14 mouse cellular contexts compared by ENCODE assay signal in genomic region chr3:109298857-109299256, GRCm38 (mm10). TPM values are rescaled to one million over a fixed set of nuclear protein-coding genes. Genes with fewer than 3 reads are reported as not detected.
DNase-seq lines count a peak whose midpoint lies in the region; ATAC-seq and TF ChIP-seq lines count a peak whose summit lies in the region.
"Had no signal": no experiment of that assay in that cellular context is flagged by ENCODE, and none has a peak within 500 bp of the region (broad histone marks: within the 10 kb centered on the region; RNA-seq: fewer than 3 reads in every experiment).

No protein-coding gene starts in this region.

- intact Hi-C loops in left cerebral cortex, postnatal 4 days (cut with DNase I) = no loop called here
- intact Hi-C loops in left cerebral cortex, adult 2 months (cut with DNase I) = no loop called here

- H3K4me3 ChIP-seq in left cerebral cortex, adult 2 months = no peak overlapping the region
- H3K4me3 ChIP-seq in midbrain, embryonic 15.5 days = no peak overlapping the region
- H3K4me3 ChIP-seq: embryonic facial prominence, embryonic 12.5 days; limb, embryonic 12.5 days had no signal

- no peak for TF ChIP-seq CTCF in left cerebral cortex, adult 2 months (IDR thresholded peaks at IDR 0.05)

- no peaks in the 10 kb centered on the region for H3K4me1 ChIP-seq in midbrain, embryonic 15.5 days

- H3K36me3 ChIP-seq in midbrain, embryonic 15.5 days (replicated peaks) = no peaks in the 10 kb centered on the region
- H3K36me3 ChIP-seq: embryonic facial prominence, embryonic 12.5 days; limb, embryonic 12.5 days had no signal

- no peak overlapping the region for H3K9ac ChIP-seq in midbrain, embryonic 15.5 days
- H3K9ac ChIP-seq: embryonic facial prominence, embryonic 12.5 days; limb, embryonic 12.5 days had no signal

- H3K4me2 ChIP-seq in midbrain, embryonic 15.5 days = no peak overlapping the region
- H3K4me2 ChIP-seq: embryonic facial prominence, embryonic 12.5 days; limb, embryonic 12.5 days had no signal

- no peaks in the 10 kb centered on the region for H3K27me3 ChIP-seq in midbrain, embryonic 15.5 days (replicated peaks)
- H3K27me3 ChIP-seq: embryonic facial prominence, embryonic 12.5 days; limb, embryonic 12.5 days had no signal

- 46% methylated on average over 6 of the region's 6 CpGs for WGBS in midbrain, embryonic 15.5 days

- H3K9me3 ChIP-seq in midbrain, embryonic 15.5 days = no peaks in the 10 kb centered on the region
- H3K9me3 ChIP-seq: embryonic facial prominence, embryonic 12.5 days; limb, embryonic 12.5 days had no signal

- H3K27ac ChIP-seq in left cerebral cortex, adult 2 months = no peak overlapping the region
- no peak overlapping the region for H3K27ac ChIP-seq in midbrain, embryonic 15.5 days
- H3K27ac ChIP-seq: embryonic facial prominence, embryonic 12.5 days; limb, embryonic 12.5 days had no signal

- 0 out of 2 replicates have a peak, but pooled peaks have one; percentile 37 for ATAC-seq in midbrain, embryonic 15.5 days (replicated peaks)

- DNase-seq in cerebellum, postnatal 10 days = peak; percentile 82 to 92
- no peak for DNase-seq in cerebellum, adult 11 months
- DNase-seq in left cerebral cortex, postnatal 4 days = peak; percentile 85
- no peak for DNase-seq in left cerebral cortex, adult 2 months (ENCODE audit: extremely low spot score in 1 of 2, low spot score in 2 of 2)
- DNase-seq in cerebellum, postnatal 36 days = peak; percentile 26
- no peak for DNase-seq in adrenal gland, postnatal 14 days
- DNase-seq in right cerebral cortex, postnatal 36 days (ENCODE audit: low spot score in 2 of 2) = no peak
- DNase-seq: adrenal gland, postnatal 10 days; B cell, adult 2 months; kidney, adult 11 months; thymus, adult 18-20 months had no signal

RNA-seq across cellular contexts. Expression of gene Vav3, which starts 41.6 kb away (rescaled TPM):
- 1 to 10 TPM; 6.2 to 8.4 TPM for total RNA-seq in left cerebral cortex, postnatal 4 days (2021)
- total RNA-seq in left cerebral cortex, adult 2 months (2021) = 1 to 10 TPM; 5.7 to 9.1 TPM
- polyA plus RNA-seq in midbrain, embryonic 15.5 days (2015; fragmentation: Nextera tagmentation; extraction: Ambion mirVana) = 24.3 and 25.4 TPM in 2 replicates
- total RNA-seq in adrenal gland, postnatal 14 days (2021) = 5.6 and 7.2 TPM in 2 replicates

Comparison
In these comparisons a context has a peak if more than half of its experiments do, and no peak if none do; other contexts are left out.
1. DNase-seq: peak in cerebellum, postnatal 10 days (2 of 2), left cerebral cortex, postnatal 4 days (single experiment) and cerebellum, postnatal 36 days (2 of 2); none in cerebellum, adult 11 months (single experiment), left cerebral cortex, adult 2 months (0 of 2), adrenal gland, postnatal 14 days (single experiment) and right cerebral cortex, postnatal 36 days (0 of 2).